ENCODE assay signal across 25 mouse cellular contexts in genomic region chr2:103388311-103388710, GRCm38 (mm10). TPM values are rescaled to one million over a fixed set of nuclear protein-coding genes. Genes with fewer than 3 reads are reported as not detected.
"Had no signal": no experiment of that assay in that cellular context is flagged by ENCODE, and none has a peak within 500 bp of the region (broad histone marks: within the 10 kb centered on the region; RNA-seq: fewer than 3 reads in every experiment).

No protein-coding gene starts in this region.

- H3K4me1 ChIP-seq: kidney, embryonic 15.5 days had no signal

- H3K9me3 ChIP-seq: kidney, embryonic 15.5 days; limb, embryonic 12.5 days; limb, embryonic 15.5 days had no signal

- H3K4me2 ChIP-seq: kidney, embryonic 15.5 days; limb, embryonic 12.5 days; limb, embryonic 15.5 days; liver, embryonic 11.5 days; midbrain, embryonic 11.5 days had no signal

- H3K27me3 ChIP-seq: kidney, embryonic 15.5 days; limb, embryonic 12.5 days; limb, embryonic 15.5 days had no signal

- H3K27ac ChIP-seq: kidney, embryonic 15.5 days; left cerebral cortex, adult 2 months; limb, embryonic 12.5 days; limb, embryonic 15.5 days; liver, embryonic 14.5 days had no signal

- DNase-seq: kidney, adult 8-10 months; kidney, postnatal 10 days; kidney, postnatal 36 days; layer of hippocampus, adult 9-11 months; left cerebral cortex, postnatal 4 days; liver, postnatal 0 days; midbrain, embryonic 14.5 days; thymus, adult 18-20 months; thymus, postnatal 36 days had no signal

- H3K9ac ChIP-seq: kidney, embryonic 15.5 days; limb, embryonic 12.5 days; limb, embryonic 15.5 days; liver, embryonic 14.5 days; liver, postnatal 0 days had no signal

- H3K36me3 ChIP-seq: kidney, embryonic 15.5 days; limb, embryonic 12.5 days; limb, embryonic 15.5 days had no signal

- ATAC-seq: intestine, postnatal 0 days; liver, postnatal 0 days had no signal

- H3K4me3 ChIP-seq: kidney, embryonic 15.5 days; left cerebral cortex, adult 2 months; limb, embryonic 12.5 days; limb, embryonic 15.5 days had no signal

RNA-seq across cellular contexts. Expression of gene Elf5, which starts 23.2 kb away (rescaled TPM):
- total RNA-seq: megakaryocyte progenitor cell, adult 5-6 weeks; megakaryocyte-erythroid progenitor cell, adult 5-6 weeks had no signal
- polyA plus RNA-seq: intestine, postnatal 0 days; limb, embryonic 12.5 days; liver, embryonic 11.5 days; liver, postnatal 0 days; midbrain, embryonic 11.5 days; midbrain, embryonic 14.5 days; midbrain, postnatal 0 days; neural tube, embryonic 11.5 days; neural tube, embryonic 14.5 days; small intestine, adult 2 months; spleen, adult 2 months; testis, adult 2 months had no signal
